Mouse (Mus musculus): ENCODE results near the gene Oser1.

DNA sequence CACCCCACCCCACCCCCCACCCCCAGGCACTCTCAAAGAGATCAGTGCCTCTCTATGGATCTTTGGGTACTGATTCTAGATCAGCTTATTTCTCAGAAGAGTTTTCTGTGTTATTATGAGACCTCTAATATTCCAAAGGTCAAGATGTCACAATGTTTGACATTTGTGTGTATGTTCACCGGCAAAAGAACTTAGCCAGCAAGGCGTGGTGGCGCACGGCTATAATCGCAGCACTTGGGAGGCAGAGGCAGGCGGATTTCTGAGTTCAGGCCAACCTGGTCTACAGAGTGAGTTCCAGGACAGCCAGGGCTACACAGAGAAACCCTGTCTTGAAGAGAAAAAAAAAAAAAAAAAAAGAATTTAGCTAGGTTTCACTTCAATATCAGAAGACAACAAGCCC lies 7.5 kb downstream of the Oser1 start:
- TF ChIP-seq POLR2A (IDR thresholded peaks at IDR 0.05; ENCODE audit: low read depth, low read length): no peak
- no peak for TF ChIP-seq CTCF (IDR thresholded peaks at IDR 0.05; ENCODE audit: extremely low read depth, insufficient read depth, insufficient read length, insufficient replicate concordance)

Data from spleen, adult 2 months (tissue).